Mouse (Mus musculus) cerebellum, adult 18-20 months (tissue): Measurements from ENCODE around the gene Ggcx.
"Not testable (repeated sequence)": the region's sequence is repeated elsewhere in the genome, so short reads cannot be mapped to it uniquely, and the experiment has no call there.

ENCODE experiments used
- DNase-seq, 2 experiments: peaks; one replicate each; pipeline ENCODE4 v3.0.0; 2021

Gene Ggcx

DNA sequence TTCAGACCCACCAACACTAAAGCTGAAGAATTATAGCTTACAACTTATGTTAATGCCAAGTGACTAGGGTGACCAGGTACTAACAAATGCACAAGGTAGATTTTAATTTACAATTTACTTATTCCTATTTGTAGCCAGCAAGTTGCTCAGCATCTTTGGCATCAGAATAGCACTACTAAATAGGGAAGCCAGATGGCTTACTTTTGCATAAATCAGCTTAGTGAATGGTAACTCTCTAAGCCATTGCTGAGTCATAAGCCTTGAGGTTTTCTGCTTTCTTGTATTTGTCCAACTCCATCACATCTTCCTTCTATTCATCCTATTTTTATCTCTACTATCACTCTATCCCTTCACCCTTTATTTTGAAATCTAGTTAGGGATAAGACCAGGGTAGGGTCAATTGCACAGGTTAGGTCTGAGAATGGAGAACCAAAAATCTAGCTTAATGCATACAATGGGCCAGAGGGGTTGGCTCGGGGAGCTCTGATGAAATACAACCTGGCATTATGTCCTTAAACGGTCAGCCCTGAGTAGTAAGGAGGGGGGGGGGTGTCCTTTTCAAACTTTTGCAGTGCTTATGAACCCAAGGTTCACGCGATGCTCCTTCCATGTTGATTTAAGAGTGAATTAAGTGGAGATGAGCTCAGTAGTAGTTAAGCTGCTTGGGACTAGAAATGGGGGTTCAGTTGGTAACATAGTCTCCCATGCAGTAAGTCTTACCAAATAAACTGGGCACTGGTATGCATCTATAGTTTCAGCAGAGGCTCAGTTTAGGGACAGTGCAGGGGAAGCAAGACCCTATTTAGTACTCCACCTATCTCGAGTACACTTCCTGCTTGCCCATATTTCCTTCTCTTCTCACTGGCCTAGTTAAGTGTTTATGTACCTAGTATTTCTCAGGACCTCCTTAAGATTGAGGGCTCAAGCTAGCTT, 17.1 kb downstream of the Ggcx start:
- DNase-seq = no peak

DNA sequence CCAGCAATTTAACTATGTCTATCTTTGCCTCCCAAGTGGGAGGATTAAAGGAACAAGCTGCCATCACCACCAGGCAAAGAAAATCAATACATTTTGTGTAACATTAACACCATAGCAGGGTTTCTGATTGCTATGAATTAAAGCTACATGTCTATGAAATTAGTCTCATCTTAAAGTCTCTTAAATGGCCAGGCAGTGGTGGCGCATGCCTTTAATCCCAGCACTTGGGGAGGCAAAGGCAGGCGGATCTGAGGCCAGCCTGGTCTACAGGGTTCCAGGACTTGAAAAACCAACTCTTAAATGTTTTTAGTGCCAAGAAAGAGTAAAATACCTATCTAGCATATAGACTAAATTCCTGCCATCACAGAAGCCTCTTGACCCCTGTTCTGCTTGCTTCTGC, 18.0 kb downstream of the Ggcx start:
- DNase-seq = no peak

- DNase-seq = no peak
Measured at GRCm38 (mm10) chr6:72438226-72438625, 24.1 kb downstream of the Ggcx start.

DNA sequence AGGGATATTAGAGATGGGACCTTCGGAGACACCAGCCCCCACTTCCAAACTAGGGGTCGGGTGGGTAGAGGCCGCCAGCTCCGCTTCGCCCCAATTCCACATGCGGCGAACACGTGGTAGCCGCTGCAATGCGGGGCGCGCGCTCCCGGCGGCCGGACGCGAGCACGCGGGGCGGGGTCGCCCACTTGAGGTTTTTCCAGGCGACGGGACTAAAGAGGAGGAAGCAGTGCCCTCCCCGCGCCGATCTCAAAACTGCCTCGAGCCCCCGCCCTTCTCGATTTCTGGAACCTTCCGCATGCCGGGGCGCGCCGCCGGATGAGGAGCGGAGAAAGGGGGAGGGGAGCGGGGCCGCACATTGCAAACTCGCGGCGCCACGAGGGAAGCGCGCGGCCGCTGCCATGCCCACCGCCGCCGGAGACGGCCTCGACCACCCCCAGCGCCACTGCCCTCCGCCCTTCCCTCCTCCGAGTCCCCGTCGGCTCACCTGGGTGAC, 24.8 kb downstream of the Ggcx start:
- peak; percentile 89 to 92 for DNase-seq

GRCm38 (mm10) chr6:72439355-72440185, 25.5 kb downstream of the Ggcx start, which contains the start of gene Mat2a:
Mat2a (minus strand) TSS chr6:72439558.
- DNase-seq = peak; percentile 85 to 97

- DNase-seq = peak; percentile 35 to 53
Measured at GRCm38 (mm10) chr6:72440186-72440990, 26.3 kb downstream of the Ggcx start.

GRCm38 (mm10) chr6:72442921-72443604, 29.0 kb downstream of the Ggcx start:
- no peak for DNase-seq

- DNase-seq = no peak
Measured at GRCm38 (mm10) chr6:72445011-72445410, 30.9 kb downstream of the Ggcx start.

DNA sequence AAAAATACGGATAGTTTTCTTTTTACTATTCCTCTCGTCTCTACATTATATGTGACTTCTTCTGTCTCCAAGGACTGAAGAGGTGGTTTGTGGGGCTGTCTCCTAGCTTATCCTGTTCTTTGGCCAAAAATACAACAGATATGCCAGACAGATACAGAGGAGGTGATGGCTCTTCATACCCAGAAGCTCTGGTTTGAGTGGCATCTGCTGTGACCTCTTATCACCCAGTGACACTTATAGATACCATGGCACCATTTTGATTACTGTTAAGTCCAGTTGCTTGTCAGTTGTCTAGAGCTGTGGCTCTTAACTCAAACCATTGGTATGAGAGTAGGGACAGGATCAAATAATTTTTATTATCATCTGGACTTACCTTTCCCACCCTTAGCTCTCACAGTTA, 33.4 kb downstream of the Ggcx start:
- DNase-seq = no peak

GRCm38 (mm10) chr6:72451778-72452177, 37.7 kb downstream of the Ggcx start:
- not testable (repeated sequence) for DNase-seq

DNA sequence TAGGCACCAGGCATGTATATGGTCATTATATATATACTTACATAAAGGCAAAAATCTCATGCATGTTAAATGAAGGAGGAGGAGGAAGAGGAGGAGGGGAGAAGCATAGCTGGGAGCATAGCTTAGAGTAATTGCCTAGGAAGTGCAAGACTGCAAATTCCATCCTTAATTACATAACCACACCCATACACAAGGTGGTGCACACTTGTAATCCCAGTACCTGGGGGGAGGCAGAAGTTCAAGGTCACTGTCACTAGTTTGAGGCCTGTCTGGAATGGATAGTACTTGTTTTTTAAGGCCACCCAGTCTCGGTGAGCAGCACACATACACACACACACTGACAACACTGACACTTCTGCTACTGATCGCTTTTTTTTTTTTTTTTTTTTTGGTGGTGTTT, 38.2 kb downstream of the Ggcx start:
- DNase-seq = no peak

- DNase-seq = no peak
Measured at GRCm38 (mm10) chr6:72453578-72453977, 39.5 kb downstream of the Ggcx start.

DNA sequence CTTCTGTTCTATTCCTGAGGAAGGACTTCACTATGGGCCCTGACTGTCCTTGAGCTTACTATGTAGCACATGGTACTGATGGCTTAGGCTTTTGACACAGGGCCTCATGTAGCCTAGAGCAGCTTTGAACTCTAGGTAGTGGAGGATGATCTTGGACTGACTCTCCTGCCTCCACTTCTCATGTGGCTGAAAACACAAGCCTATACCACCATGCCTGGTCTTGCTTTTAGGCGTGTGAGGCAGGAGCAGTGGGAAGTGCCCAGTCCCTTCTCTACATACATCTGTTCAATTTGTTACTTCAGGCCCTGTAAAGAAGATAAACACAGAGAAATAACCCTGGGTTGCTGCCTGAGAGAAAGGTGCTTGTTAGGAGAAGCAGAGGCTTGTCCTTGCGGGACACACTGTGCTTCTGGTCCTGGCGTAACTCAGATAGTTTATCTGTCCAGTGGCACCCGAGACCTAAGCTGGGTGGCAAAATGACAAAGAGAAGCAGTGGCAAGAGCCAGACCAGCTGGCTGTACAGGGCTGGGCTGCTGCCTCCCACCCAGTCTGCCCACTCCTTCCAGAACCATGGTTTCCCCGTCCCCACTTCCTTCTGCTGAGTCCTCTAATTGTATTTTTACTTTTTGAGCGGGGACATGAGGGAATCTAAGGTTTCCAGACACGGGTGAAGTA, 40.1 kb downstream of the Ggcx start:
- DNase-seq = no peak

GRCm38 (mm10) chr6:72454833-72455373, 40.8 kb downstream of the Ggcx start:
- peak in 1 of 2 experiments; percentile 10 for DNase-seq

DNA sequence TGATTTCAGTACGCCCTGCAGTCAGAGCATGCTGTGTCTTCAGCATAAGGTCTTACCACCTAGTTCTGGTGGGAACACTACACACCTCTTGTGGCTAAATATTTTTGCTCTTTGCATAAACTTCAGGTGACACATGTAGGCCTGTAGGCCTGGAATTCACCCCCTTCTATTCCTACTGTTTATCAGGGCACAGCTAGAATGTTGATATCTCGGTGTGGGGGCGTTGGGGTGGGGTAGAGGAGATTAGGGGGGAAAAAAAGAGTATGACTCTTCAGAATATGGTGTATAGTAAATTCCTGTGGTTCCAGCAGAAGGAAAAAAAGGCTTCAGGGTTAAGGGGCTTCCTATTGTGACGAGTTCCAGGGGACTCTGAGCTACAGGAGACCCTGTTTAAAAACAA, 42.5 kb downstream of the Ggcx start:
- no peak for DNase-seq

- no peak for DNase-seq
Measured at GRCm38 (mm10) chr6:72458418-72458817, 44.3 kb downstream of the Ggcx start.

GRCm38 (mm10) chr6:72458921-72459320, 44.8 kb downstream of the Ggcx start:
- no peak for DNase-seq

DNA sequence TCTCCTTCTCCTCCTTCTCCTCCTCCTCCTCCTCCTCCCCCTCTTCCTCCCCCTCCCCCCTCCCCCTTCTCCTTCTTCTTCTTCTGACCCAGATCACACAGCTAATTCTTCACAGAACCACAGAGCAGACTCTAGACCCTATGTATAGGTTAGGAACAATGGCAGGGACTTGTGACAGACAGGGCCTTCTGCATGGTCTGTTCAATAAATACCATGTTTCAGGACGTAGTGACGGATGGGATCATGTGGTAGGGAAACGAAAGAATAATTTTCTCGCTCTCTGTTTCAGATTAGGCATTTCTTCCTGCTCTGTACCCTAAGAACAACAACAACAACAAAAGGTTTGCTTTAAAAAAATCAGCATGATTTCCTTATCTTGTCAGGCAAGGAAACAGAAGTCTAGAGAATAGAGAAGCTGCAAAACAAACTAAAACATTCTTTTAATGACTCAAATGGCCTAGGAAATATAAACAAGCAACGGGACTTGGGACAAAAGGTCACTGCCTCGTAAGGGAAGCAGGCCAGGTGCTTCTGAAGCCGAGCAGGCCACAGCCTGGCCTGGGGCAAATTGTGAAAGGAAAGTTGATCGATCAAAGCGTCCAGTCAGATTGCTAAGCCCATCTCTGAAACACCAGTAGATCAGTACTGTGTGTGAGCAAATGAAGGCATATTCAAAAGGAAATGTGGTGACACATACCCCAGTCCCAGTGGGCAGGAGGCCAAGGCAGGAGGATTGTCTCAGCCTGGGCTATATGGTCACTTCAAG, 46.1 kb downstream of the Ggcx start:
- no peak for DNase-seq

- DNase-seq = not testable (repeated sequence)
Measured at GRCm38 (mm10) chr6:72462550-72463257, 48.6 kb downstream of the Ggcx start.
